Mouse (Mus musculus): ENCODE data around the gene Insm2.

Insm2 gene

DNA sequence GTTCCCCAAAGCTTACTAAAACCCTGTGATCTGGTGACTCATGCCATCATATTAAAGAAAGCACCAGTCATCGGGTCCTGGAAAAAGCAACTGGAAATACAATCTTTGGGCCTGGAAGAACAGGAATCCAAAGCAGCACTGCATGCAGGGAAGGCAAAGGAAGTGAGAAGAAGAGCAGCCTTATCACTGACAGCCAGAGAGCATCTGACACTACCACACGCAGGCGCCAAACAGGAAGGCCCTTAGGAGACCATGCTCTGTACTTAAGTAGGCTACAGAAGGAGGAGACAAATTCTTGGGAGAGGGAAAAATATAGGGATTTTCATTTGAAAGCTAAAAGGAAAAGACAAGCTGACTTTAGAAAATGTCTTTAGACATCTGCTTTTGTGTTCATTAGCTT lies 5.2 kb downstream of the Insm2 start:
- DNase-seq (ENCODE audit: low spot score in 2 of 2) = no peak

DNA sequence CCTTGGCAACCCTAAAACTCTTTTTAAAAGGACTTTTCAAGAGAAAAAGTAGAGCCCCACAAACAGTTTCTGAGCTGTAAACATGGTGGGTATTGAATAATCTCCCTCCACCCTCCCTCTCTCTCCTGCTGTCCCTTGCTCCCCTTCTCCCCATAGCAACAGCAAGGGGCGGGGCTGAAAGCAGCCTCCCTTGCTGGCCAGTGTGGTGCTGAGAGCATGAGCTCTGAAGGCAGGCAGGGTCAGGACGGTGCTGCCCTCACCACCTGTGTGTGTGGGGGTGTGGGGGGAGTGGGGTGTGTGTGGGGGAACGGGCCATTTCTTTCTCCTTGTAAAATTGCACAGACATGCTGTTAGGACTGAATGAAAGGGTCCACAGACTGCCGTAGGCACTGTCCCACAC lies 8.7 kb downstream of the Insm2 start:
- no peak for DNase-seq (ENCODE audit: low spot score in 2 of 2)

DNA sequence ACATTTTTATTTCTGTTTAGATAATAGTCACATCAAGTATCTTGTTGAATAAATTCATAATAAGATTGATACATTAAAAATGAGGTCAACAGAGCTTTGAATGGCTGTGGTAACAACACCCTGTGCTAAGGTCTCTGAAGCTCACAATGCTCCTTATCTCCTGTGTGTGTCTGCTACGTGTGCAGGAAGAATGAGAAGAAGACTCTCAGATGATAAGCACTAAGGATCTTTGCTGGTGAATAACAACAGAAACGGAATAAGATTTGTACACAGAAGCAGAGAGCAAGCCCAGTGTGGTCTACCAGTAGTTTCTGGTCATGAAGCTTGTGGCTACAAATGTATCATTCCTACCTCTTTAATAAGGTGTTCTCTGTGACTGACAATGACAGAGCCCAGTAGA lies 11.6 kb downstream of the Insm2 start:
- no peak for DNase-seq (ENCODE audit: low spot score in 2 of 2)

DNA sequence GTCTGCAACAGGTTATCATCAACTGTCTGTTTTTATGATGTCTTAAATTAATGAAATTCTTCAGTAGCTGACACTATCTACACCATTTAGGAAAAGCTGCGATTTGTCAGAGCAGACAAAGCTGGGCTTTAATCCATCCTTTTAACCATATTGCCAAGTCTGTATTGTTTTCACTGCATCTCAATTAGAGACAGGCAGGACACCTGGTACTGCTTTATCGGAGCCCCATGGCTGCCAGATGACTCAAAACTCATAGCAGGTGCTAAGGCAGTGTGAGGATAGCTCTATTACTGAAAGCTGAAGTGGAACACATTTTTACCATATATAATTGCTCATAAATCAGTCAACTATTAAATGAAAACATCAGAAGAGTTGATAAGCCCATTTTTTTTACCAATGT lies 21.1 kb downstream of the Insm2 start:
- no peak for DNase-seq (ENCODE audit: low spot score in 2 of 2)

DNA sequence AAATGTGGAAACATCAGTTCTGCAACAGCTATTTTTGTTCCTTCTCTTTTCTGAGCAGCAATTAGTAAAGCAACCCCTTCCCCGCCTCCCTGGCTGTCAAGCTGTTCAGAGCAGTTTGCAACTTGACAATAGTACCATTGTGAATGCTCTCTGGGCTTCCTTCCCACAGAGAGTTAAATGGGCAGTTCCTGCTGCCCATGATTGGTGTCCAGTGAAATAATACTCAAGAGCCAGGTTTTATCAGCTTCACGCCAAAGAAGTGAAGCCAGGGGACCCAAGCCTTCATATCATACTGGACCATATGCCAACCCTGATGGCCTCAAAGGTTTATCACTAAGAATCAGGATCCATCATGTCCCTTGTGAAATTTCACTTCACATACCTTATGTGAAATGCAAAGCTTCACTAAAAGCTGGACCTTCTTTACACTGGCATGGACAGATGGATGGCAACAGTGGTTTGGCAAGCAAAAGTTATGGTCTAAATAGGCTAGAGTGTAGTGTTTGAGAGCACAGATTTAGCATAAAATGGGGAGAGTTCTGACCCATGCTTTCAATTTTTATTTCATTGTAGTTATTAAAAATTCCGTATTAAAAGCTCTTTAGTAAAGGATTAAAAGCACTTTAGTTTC lies 23.5 kb downstream of the Insm2 start:
- DNase-seq (ENCODE audit: low spot score in 2 of 2) = no peak

DNA sequence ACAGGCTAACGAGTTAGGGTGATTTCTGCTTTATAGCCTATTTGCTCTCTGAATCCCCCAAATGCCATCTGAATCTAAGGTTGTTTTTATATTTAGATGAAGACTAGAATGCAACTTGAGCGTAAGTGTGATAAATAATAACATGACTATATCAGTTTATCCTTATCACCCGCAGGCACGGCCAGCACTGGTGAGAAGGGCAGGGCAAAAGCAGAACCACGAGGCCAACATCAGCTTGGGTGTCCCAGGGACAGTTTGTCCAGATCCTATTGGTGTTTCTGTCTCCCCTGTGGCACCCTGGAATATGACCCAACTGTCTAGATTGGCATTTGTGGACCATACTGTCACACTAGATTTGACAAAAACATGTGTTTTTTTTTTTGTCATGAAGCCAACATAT lies 24.0 kb downstream of the Insm2 start:
- DNase-seq (ENCODE audit: low spot score in 2 of 2) = no peak

DNA sequence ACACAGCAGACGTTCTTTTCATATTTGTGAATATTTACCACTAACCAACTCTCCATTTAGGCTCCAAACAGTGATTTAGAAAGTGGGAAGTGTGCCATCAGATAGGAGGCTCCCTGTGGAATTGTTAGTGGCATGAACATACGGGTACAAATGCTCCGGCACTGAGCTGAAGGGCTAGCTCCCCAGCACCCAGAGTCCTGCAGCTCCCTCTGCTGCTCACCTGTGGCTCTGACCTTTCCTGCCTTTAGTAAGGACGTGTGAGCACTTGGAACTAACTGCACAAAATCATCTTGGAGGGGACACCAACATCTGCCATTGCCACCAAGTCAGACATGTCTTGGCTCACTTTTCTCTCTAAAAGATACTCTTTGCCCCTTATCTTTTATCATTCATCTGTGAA lies 27.5 kb downstream of the Insm2 start:
- DNase-seq (ENCODE audit: low spot score in 2 of 2) = no peak

DNA sequence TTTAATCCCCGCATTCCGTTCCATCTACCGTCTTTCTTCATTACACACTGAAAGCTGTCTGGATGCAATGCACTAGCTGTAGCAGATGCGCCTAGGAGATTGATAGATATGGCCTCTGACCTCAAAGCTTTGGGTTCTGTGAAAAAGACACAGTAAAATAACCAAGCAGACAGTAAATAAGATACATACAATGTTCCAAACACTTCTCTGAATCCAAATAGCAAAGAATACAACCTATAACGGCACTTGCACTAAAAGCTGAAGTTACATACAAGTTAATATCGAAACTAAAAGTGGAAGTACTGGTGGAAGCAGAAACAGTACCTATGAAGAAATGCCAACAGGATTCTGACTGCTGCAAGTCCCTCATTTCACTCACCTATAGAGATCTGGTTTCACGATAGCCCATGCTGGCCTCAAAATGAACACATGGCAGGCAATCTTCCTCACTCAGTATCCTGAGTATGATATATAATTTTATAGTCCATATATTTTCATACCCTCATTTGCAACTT lies 48.8 kb downstream of the Insm2 start:
- DNase-seq (ENCODE audit: low spot score in 2 of 2) = no peak

Measured in frontal cortex, postnatal 10 days (tissue).